Mouse (Mus musculus) CH12.LX (cell line): ENCODE data around the gene Zpr1. TPM values are rescaled to one million over a fixed set of nuclear protein-coding genes. Genes with fewer than 3 reads are reported as not detected.

ENCODE experiments used
- DNase-seq: peaks from one replicate; pipeline ENCODE4 v3.0.0-alpha.2; 2013; ENCODE audit errors: extremely low read depth
- H3K27ac ChIP-seq: 2 replicates; pipeline ENCODE4 v1.5.1; 2012; ENCODE audit warnings: low read depth, mild to moderate bottlenecking, control low read depth, moderate library complexity; ENCODE audit not compliant: insufficient read depth
- H3K27me3 ChIP-seq: replicated peaks from 2 replicates; pipeline ENCODE3; 2012; ENCODE audit warnings: inconsistent platforms
- H3K36me3 ChIP-seq, 2 experiments: replicated peaks in 1 of 2; 2 replicates each; pipeline versions ENCODE3 to v1.6.1; 2012; ENCODE audit warnings: inconsistent platforms in 1 of 2, low read length in 1 of 2, mild to moderate bottlenecking in 1 of 2, mixed read lengths in 1 of 2, moderate library complexity in 1 of 2; ENCODE audit not compliant: control insufficient read depth in 1 of 2, insufficient read depth in 1 of 2
- H3K4me1 ChIP-seq, 2 experiments: 2 replicates each; pipeline ENCODE4 v1.6.1; 2012; ENCODE audit warnings: inconsistent platforms in 1 of 2, moderate library complexity in 1 of 2; ENCODE audit not compliant: insufficient read depth in 2 of 2, control insufficient read depth in 1 of 2
- H3K4me2 ChIP-seq: 2 replicates; pipeline ENCODE4 v1.6.1; 2012; ENCODE audit warnings: low read depth, mild to moderate bottlenecking, control low read depth; ENCODE audit not compliant: poor library complexity, insufficient read depth, severe bottlenecking
- H3K4me3 ChIP-seq, 3 experiments: fragments of 150-350 bp in 1 of 3; sonication (generic) in 1 of 3; replicated peaks in 1 of 3; 2 replicates each; pipeline versions ENCODE3 to v1.5.1; 2011 to 2012; ENCODE audit warnings: low read depth in 2 of 3, low read length in 2 of 3, mild to moderate bottlenecking in 2 of 3, moderate library complexity in 2 of 3, control low read depth in 1 of 3, improper control_type of control experiment in 1 of 3, inconsistent platforms in 1 of 3, mixed read lengths in 1 of 3; ENCODE audit not compliant: poor library complexity in 1 of 3
- H3K79me2 ChIP-seq: replicated peaks from 2 replicates; pipeline ENCODE4 v1.6.1; 2012; ENCODE audit warnings: mild to moderate bottlenecking, moderate library complexity; ENCODE audit not compliant: control insufficient read depth, poor library complexity, insufficient read depth, severe bottlenecking; ENCODE audit errors: extremely low read depth
- H3K9ac ChIP-seq: 2 replicates; pipeline ENCODE4 v1.6.1; 2012; ENCODE audit warnings: low read depth, mild to moderate bottlenecking, control low read depth, moderate library complexity; ENCODE audit not compliant: insufficient read depth
- H3K9me3 ChIP-seq: replicated peaks from 2 replicates; pipeline ENCODE3; 2012; ENCODE audit warnings: low read length, inconsistent platforms, mixed read lengths
- CHD1 ChIP-seq: IDR thresholded peaks from 2 replicates; pipeline ENCODE4 v1.6.1; 2012; ENCODE audit warnings: low read depth, low read length, improper control_type of control experiment, inconsistent platforms
- CHD2 ChIP-seq: IDR thresholded peaks from 2 replicates; pipeline ENCODE4 v1.6.1; 2011; ENCODE audit warnings: low read length, improper control_type of control experiment
- E2F4 ChIP-seq: IDR thresholded peaks from 2 replicates; pipeline ENCODE4 v1.6.1; 2011; ENCODE audit warnings: low read depth, low read length, improper control_type of control experiment; ENCODE audit not compliant: insufficient replicate concordance
- EP300 ChIP-seq: IDR thresholded peaks from 2 replicates; pipeline ENCODE4 v1.6.1; 2011; ENCODE audit warnings: low read length, improper control_type of control experiment
- HCFC1 ChIP-seq: IDR thresholded peaks from 2 replicates; pipeline ENCODE4 v1.6.1; 2012; ENCODE audit warnings: low read depth, mild to moderate bottlenecking, inconsistent platforms, low read length, improper control_type of control experiment
- JUN ChIP-seq: IDR thresholded peaks from 2 replicates; pipeline ENCODE4 v1.6.1; 2011; ENCODE audit warnings: low read depth, mild to moderate bottlenecking, low read length, improper control_type of control experiment, moderate library complexity; ENCODE audit not compliant: insufficient read depth
- KAT2A ChIP-seq: IDR thresholded peaks from 2 replicates; pipeline ENCODE4 v1.6.1; 2012; ENCODE audit warnings: low read length, improper control_type of control experiment, inconsistent platforms; ENCODE audit not compliant: insufficient replicate concordance
- MAX ChIP-seq: IDR thresholded peaks from 2 replicates; pipeline ENCODE4 v1.6.1; 2011; ENCODE audit warnings: low read length, improper control_type of control experiment
- MXI1 ChIP-seq: IDR thresholded peaks from 2 replicates; pipeline ENCODE4 v1.6.1; 2011; ENCODE audit warnings: mild to moderate bottlenecking, low read depth, low read length, improper control_type of control experiment
- MYC ChIP-seq: IDR thresholded peaks from 2 replicates; pipeline ENCODE4 v1.6.1; 2011; ENCODE audit warnings: low read depth, mild to moderate bottlenecking, improper control_type of control experiment, low read length
- POLR2AphosphoS2 ChIP-seq: IDR thresholded peaks from 2 replicates; pipeline ENCODE4 v1.6.1; 2011; ENCODE audit warnings: low read depth, low read length, improper control_type of control experiment
- RAD21 ChIP-seq: IDR thresholded peaks from 2 replicates; pipeline ENCODE4 v1.6.1; 2011; ENCODE audit warnings: low read depth, mild to moderate bottlenecking, low read length, improper control_type of control experiment, moderate library complexity
- SIN3A ChIP-seq: IDR thresholded peaks from 2 replicates; pipeline ENCODE4 v1.6.1; 2012; ENCODE audit warnings: low read length, improper control_type of control experiment, inconsistent platforms
- USF1 ChIP-seq: IDR thresholded peaks from 2 replicates; pipeline ENCODE4 v1.6.1; 2014; ENCODE audit warnings: low read depth, mild to moderate bottlenecking, inconsistent platforms, low read length, improper control_type of control experiment
- ZC3H11A ChIP-seq: IDR thresholded peaks from 2 replicates; pipeline ENCODE4 v1.6.1; 2012; ENCODE audit warnings: low read depth, mild to moderate bottlenecking, inconsistent platforms, low read length, improper control_type of control experiment
- ZMIZ1 ChIP-seq: IDR thresholded peaks from 2 replicates; pipeline ENCODE4 v1.6.1; 2012; ENCODE audit warnings: low read depth, mild to moderate bottlenecking, inconsistent platforms, low read length, improper control_type of control experiment
- dilution Hi-C: fragments of 300-500 bp; cut with MboI; formaldehyde crosslinking; loops from 2 replicates; pipeline ENCODE4 v1.14.3; 2020; ENCODE audit warnings: low sequenced_read_pairs; ENCODE audit not compliant: extremely low pct_unique_long_range_greater_than_20kb, extremely low pct_ligation_motif_present
- in situ Hi-C: fragments of 300-500 bp; cut with MboI; formaldehyde crosslinking; loops from 3 replicates; pipeline ENCODE4 v1.14.3; 2019; ENCODE audit warnings: low sequenced_read_pairs, low pct_ligation_motif_present, low pct_unique_long_range_greater_than_20kb, mixed read lengths
- polyA plus RNA-seq: library from polyadenylated mRNA; unstranded; fragments of >175 nt; gene quantifications from 2 replicates; pipeline ENCODE4 v1.2.1, GENCODE M21; 2012; ENCODE audit warnings: low read depth; ENCODE audit not compliant: insufficient read length
- total RNA-seq, 2 experiments: library from RNA; depleted of rRNA; stranded (reverse); fragments of 300-350 nt in 1 of 2; fragments of >200 nt in 1 of 2; gene quantifications; 2 replicates each; pipeline ENCODE4 v1.2.3; 2012 to 2014

Gene Zpr1
- total and polyA plus RNA-seq, 3 experiments: 46.0 to 108 (median 66.8) TPM

DNA sequence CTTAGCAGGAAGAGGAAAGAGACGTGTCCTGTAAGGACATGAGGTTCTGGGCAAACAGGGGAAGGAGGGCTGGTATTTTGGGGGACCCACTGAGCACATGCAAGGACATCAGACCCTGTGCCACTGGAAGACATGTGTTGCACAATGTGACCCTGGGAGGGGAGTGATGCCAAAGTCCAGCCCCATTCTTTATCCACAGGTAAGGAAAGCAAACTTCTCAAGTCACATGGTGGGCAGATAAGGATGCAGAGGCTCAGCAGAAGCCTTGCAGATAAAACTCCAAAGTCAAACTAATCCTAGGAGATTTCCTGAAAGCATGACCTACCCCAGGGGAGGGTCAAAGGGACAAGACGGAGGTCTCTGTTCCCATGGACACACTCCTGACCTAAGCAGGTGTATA, 31.0 kb upstream of the Zpr1 start:
- no peak for TF ChIP-seq MYC
- TF ChIP-seq EP300: no peak
- no peak for TF ChIP-seq USF1
- no peak for TF ChIP-seq MXI1
- TF ChIP-seq RAD21: no peak
- TF ChIP-seq CHD1: no peak
- no peak for TF ChIP-seq CHD2
- TF ChIP-seq JUN: no peak
- TF ChIP-seq MAX: no peak
- TF ChIP-seq SIN3A: no peak
- TF ChIP-seq POLR2AphosphoS2: no peak
- no peak for TF ChIP-seq E2F4
- no peak for TF ChIP-seq ZMIZ1
- Histone ChIP-seq H3K9me3 (no peaks in the 10 kb centered on the region), H3K79me2 (no peaks in the 10 kb centered on the region), H3K27ac (no peak overlapping the region), H3K27me3 (peaks cover 28% of the 10 kb centered on the region), H3K4me2 (no peak overlapping the region), H3K4me1 (no peaks in the 10 kb centered on the region; a peak in 1 of 4 replicates), H3K9ac (no peak overlapping the region), H3K36me3 (no peaks in the 10 kb centered on the region), H3K4me3 (no peak overlapping the region)
- no peak for DNase-seq
- in situ Hi-C loops: loop anchor here (10.0 kb wide), 1 partner anchor 247 kb away; no protein-coding TSS in a partner anchor
- dilution Hi-C loops: no loop called here

DNA sequence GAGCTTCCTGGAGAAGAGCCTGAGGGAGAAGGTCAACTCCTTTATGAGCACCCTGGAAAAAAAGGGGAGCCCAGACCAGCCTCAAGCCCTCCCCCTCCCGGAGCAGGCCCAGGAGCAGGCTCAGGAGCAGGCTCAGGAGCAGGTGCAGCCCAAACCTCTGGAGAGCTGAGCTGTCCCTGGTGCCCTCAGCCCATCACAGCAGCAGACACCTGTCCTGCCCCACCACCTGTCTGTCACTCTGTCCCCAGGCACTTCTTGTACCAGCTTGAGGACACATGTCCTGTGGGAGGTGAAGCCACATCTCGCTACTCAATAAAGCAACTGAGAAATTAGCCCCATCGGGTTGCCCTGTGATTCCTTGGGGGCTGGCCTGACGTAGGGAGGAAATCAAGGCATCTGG, 29.7 kb upstream of the Zpr1 start:
- no peak overlapping the region for H3K4me2 ChIP-seq
- dilution Hi-C loops: no loop called here
- TF ChIP-seq HCFC1 (no peak), EP300 (no peak), ZC3H11A (no peak), KAT2A (no peak)
- TF ChIP-seq, all 38 proteins: peak for 0
- no peaks in the 10 kb centered on the region; the same call in 1 of the 2 replicates for H3K79me2 ChIP-seq
- in situ Hi-C loops: loop anchor here (10.0 kb wide), 1 partner anchor 248 kb away; no protein-coding TSS in a partner anchor
- peaks cover 28% of the 10 kb centered on the region for H3K27me3 ChIP-seq
- H3K9ac ChIP-seq: no peak overlapping the region
- H3K4me3 ChIP-seq: no peak overlapping the region
- no peaks in the 10 kb centered on the region; a peak in 2 of 4 replicates for H3K4me1 ChIP-seq
- no peak for DNase-seq
- no peak overlapping the region for H3K27ac ChIP-seq
- H3K9me3 ChIP-seq: no peaks in the 10 kb centered on the region
- H3K36me3 ChIP-seq: no peaks in the 10 kb centered on the region
